Mouse (Mus musculus) CH12.LX (cell line): ENCODE results near the gene Kat7. TPM values are rescaled to one million over a fixed set of nuclear protein-coding genes. Genes with fewer than 3 reads are reported as not detected.

Source experiments
- DNase-seq: peaks from one replicate; pipeline ENCODE4 v3.0.0-alpha.2; 2013; ENCODE audit errors: extremely low read depth
- H3K27ac ChIP-seq: 2 replicates; pipeline ENCODE4 v1.5.1; 2012; ENCODE audit warnings: low read depth, mild to moderate bottlenecking, control low read depth, moderate library complexity; ENCODE audit not compliant: insufficient read depth
- H3K27me3 ChIP-seq: replicated peaks from 2 replicates; pipeline ENCODE3; 2012; ENCODE audit warnings: inconsistent platforms
- H3K36me3 ChIP-seq, 2 experiments: replicated peaks in 1 of 2; 2 replicates each; pipeline versions ENCODE3 to v1.6.1; 2012; ENCODE audit warnings: inconsistent platforms in 1 of 2, low read length in 1 of 2, mild to moderate bottlenecking in 1 of 2, mixed read lengths in 1 of 2, moderate library complexity in 1 of 2; ENCODE audit not compliant: control insufficient read depth in 1 of 2, insufficient read depth in 1 of 2
- H3K4me1 ChIP-seq, 2 experiments: 2 replicates each; pipeline ENCODE4 v1.6.1; 2012; ENCODE audit warnings: inconsistent platforms in 1 of 2, moderate library complexity in 1 of 2; ENCODE audit not compliant: insufficient read depth in 2 of 2, control insufficient read depth in 1 of 2
- H3K4me2 ChIP-seq: 2 replicates; pipeline ENCODE4 v1.6.1; 2012; ENCODE audit warnings: low read depth, mild to moderate bottlenecking, control low read depth; ENCODE audit not compliant: poor library complexity, insufficient read depth, severe bottlenecking
- H3K4me3 ChIP-seq, 3 experiments: fragments of 150-350 bp in 1 of 3; sonication (generic) in 1 of 3; replicated peaks in 1 of 3; 2 replicates each; pipeline versions ENCODE3 to v1.5.1; 2011 to 2012; ENCODE audit warnings: low read depth in 2 of 3, low read length in 2 of 3, mild to moderate bottlenecking in 2 of 3, moderate library complexity in 2 of 3, control low read depth in 1 of 3, improper control_type of control experiment in 1 of 3, inconsistent platforms in 1 of 3, mixed read lengths in 1 of 3; ENCODE audit not compliant: poor library complexity in 1 of 3
- H3K79me2 ChIP-seq: replicated peaks from 2 replicates; pipeline ENCODE4 v1.6.1; 2012; ENCODE audit warnings: mild to moderate bottlenecking, moderate library complexity; ENCODE audit not compliant: control insufficient read depth, poor library complexity, insufficient read depth, severe bottlenecking; ENCODE audit errors: extremely low read depth
- H3K9ac ChIP-seq: 2 replicates; pipeline ENCODE4 v1.6.1; 2012; ENCODE audit warnings: low read depth, mild to moderate bottlenecking, control low read depth, moderate library complexity; ENCODE audit not compliant: insufficient read depth
- H3K9me3 ChIP-seq: replicated peaks from 2 replicates; pipeline ENCODE3; 2012; ENCODE audit warnings: low read length, inconsistent platforms, mixed read lengths
- BHLHE40 ChIP-seq: IDR thresholded peaks from 2 replicates; pipeline ENCODE4 v1.6.1; 2011; ENCODE audit warnings: mild to moderate bottlenecking, low read depth, low read length, improper control_type of control experiment
- CHD1 ChIP-seq: IDR thresholded peaks from 2 replicates; pipeline ENCODE4 v1.6.1; 2012; ENCODE audit warnings: low read depth, low read length, improper control_type of control experiment, inconsistent platforms
- CHD2 ChIP-seq: IDR thresholded peaks from 2 replicates; pipeline ENCODE4 v1.6.1; 2011; ENCODE audit warnings: low read length, improper control_type of control experiment
- CTCF ChIP-seq, 2 experiments: IDR thresholded peaks in 1 of 2; conservative IDR thresholded peaks in 1 of 2; 2 replicates each; pipeline ENCODE4 v1.5.1; 2011 to 2012; ENCODE audit warnings: low read depth in 2 of 2, low read length in 2 of 2, improper control_type of control experiment in 1 of 2, inconsistent platforms in 1 of 2, mild to moderate bottlenecking in 1 of 2, moderate library complexity in 1 of 2
- E2F4 ChIP-seq: IDR thresholded peaks from 2 replicates; pipeline ENCODE4 v1.6.1; 2011; ENCODE audit warnings: low read depth, low read length, improper control_type of control experiment; ENCODE audit not compliant: insufficient replicate concordance
- ELF1 ChIP-seq: IDR thresholded peaks from 2 replicates; pipeline ENCODE4 v1.6.1; 2014; ENCODE audit warnings: low read depth, mild to moderate bottlenecking, inconsistent platforms, low read length, improper control_type of control experiment
- EP300 ChIP-seq: IDR thresholded peaks from 2 replicates; pipeline ENCODE4 v1.6.1; 2011; ENCODE audit warnings: low read length, improper control_type of control experiment
- ETS1 ChIP-seq: conservative IDR thresholded peaks from 2 replicates; pipeline ENCODE4 v1.6.1; 2012; ENCODE audit warnings: low read depth, mild to moderate bottlenecking, inconsistent platforms, low read length, improper control_type of control experiment, moderate library complexity
- GABPA ChIP-seq: IDR thresholded peaks from 2 replicates; pipeline ENCODE4 v1.6.1; 2012; ENCODE audit warnings: low read depth, low read length, improper control_type of control experiment, inconsistent platforms; ENCODE audit not compliant: insufficient replicate concordance
- HCFC1 ChIP-seq: IDR thresholded peaks from 2 replicates; pipeline ENCODE4 v1.6.1; 2012; ENCODE audit warnings: low read depth, mild to moderate bottlenecking, inconsistent platforms, low read length, improper control_type of control experiment
- IRF4 ChIP-seq: IDR thresholded peaks from 2 replicates; pipeline ENCODE4 v1.6.1; 2014; ENCODE audit warnings: low read depth, mild to moderate bottlenecking, inconsistent platforms, low read length, improper control_type of control experiment
- JUN ChIP-seq: IDR thresholded peaks from 2 replicates; pipeline ENCODE4 v1.6.1; 2011; ENCODE audit warnings: low read depth, mild to moderate bottlenecking, low read length, improper control_type of control experiment, moderate library complexity; ENCODE audit not compliant: insufficient read depth
- JUND ChIP-seq: conservative IDR thresholded peaks from 2 replicates; pipeline ENCODE4 v1.6.1; 2011; ENCODE audit warnings: low read depth, low read length, improper control_type of control experiment
- KAT2A ChIP-seq: IDR thresholded peaks from 2 replicates; pipeline ENCODE4 v1.6.1; 2012; ENCODE audit warnings: low read length, improper control_type of control experiment, inconsistent platforms; ENCODE audit not compliant: insufficient replicate concordance
- MAFK ChIP-seq: IDR thresholded peaks from 2 replicates; pipeline ENCODE4 v1.6.1; 2011; ENCODE audit warnings: low read length, improper control_type of control experiment; ENCODE audit not compliant: insufficient replicate concordance
- MAX ChIP-seq: IDR thresholded peaks from 2 replicates; pipeline ENCODE4 v1.6.1; 2011; ENCODE audit warnings: low read length, improper control_type of control experiment
- MAZ ChIP-seq: IDR thresholded peaks from 2 replicates; pipeline ENCODE4 v1.6.1; 2012; ENCODE audit warnings: low read depth, mild to moderate bottlenecking, inconsistent platforms, low read length, improper control_type of control experiment, moderate library complexity
- MEF2A ChIP-seq: IDR thresholded peaks from 2 replicates; pipeline ENCODE4 v1.6.1; 2014; ENCODE audit warnings: low read depth, mild to moderate bottlenecking, inconsistent platforms, low read length, improper control_type of control experiment, borderline replicate concordance
- MXI1 ChIP-seq: IDR thresholded peaks from 2 replicates; pipeline ENCODE4 v1.6.1; 2011; ENCODE audit warnings: mild to moderate bottlenecking, low read depth, low read length, improper control_type of control experiment
- MYC ChIP-seq: IDR thresholded peaks from 2 replicates; pipeline ENCODE4 v1.6.1; 2011; ENCODE audit warnings: low read depth, mild to moderate bottlenecking, improper control_type of control experiment, low read length
- NELFE ChIP-seq: IDR thresholded peaks from 2 replicates; pipeline ENCODE4 v1.6.1; 2011; ENCODE audit warnings: low read depth, low read length, improper control_type of control experiment
- NRF1 ChIP-seq: IDR thresholded peaks from 2 replicates; pipeline ENCODE4 v1.6.1; 2014; ENCODE audit warnings: low read depth, mild to moderate bottlenecking, inconsistent platforms, low read length, improper control_type of control experiment, moderate library complexity
- PAX5 ChIP-seq: IDR thresholded peaks from 2 replicates; pipeline ENCODE4 v1.6.1; 2012; ENCODE audit warnings: low read length, inconsistent platforms, mixed read lengths
- POLR2A ChIP-seq: IDR thresholded peaks from 2 replicates; pipeline ENCODE4 v1.6.1; 2011; ENCODE audit warnings: low read depth, mild to moderate bottlenecking, improper control_type of control experiment, low read length
- POLR2AphosphoS2 ChIP-seq: IDR thresholded peaks from 2 replicates; pipeline ENCODE4 v1.6.1; 2011; ENCODE audit warnings: low read depth, low read length, improper control_type of control experiment
- RAD21 ChIP-seq: IDR thresholded peaks from 2 replicates; pipeline ENCODE4 v1.6.1; 2011; ENCODE audit warnings: low read depth, mild to moderate bottlenecking, low read length, improper control_type of control experiment, moderate library complexity
- RCOR1 ChIP-seq: conservative IDR thresholded peaks from 2 replicates; pipeline ENCODE4 v1.6.1; 2012; ENCODE audit warnings: low read depth, mild to moderate bottlenecking, inconsistent platforms, low read length, improper control_type of control experiment
- SIN3A ChIP-seq: IDR thresholded peaks from 2 replicates; pipeline ENCODE4 v1.6.1; 2012; ENCODE audit warnings: low read length, improper control_type of control experiment, inconsistent platforms
- SMC3 ChIP-seq: IDR thresholded peaks from 2 replicates; pipeline ENCODE4 v1.6.1; 2011; ENCODE audit warnings: low read depth, low read length, improper control_type of control experiment
- TBP ChIP-seq: conservative IDR thresholded peaks from 2 replicates; pipeline ENCODE4 v1.6.1; 2011; ENCODE audit warnings: low read depth, low read length, improper control_type of control experiment
- TCF12 ChIP-seq: IDR thresholded peaks from 2 replicates; pipeline ENCODE4 v1.6.1; 2014; ENCODE audit warnings: low read depth, mild to moderate bottlenecking, inconsistent platforms, low read length, improper control_type of control experiment
- UBTF ChIP-seq: IDR thresholded peaks from 2 replicates; pipeline ENCODE4 v1.6.1; 2012; ENCODE audit warnings: low read depth, mild to moderate bottlenecking, inconsistent platforms, low read length, improper control_type of control experiment, moderate library complexity
- USF1 ChIP-seq: IDR thresholded peaks from 2 replicates; pipeline ENCODE4 v1.6.1; 2014; ENCODE audit warnings: low read depth, mild to moderate bottlenecking, inconsistent platforms, low read length, improper control_type of control experiment
- USF2 ChIP-seq: conservative IDR thresholded peaks from 2 replicates; pipeline ENCODE4 v1.6.1; 2011; ENCODE audit warnings: low read depth, low read length, improper control_type of control experiment
- ZC3H11A ChIP-seq: IDR thresholded peaks from 2 replicates; pipeline ENCODE4 v1.6.1; 2012; ENCODE audit warnings: low read depth, mild to moderate bottlenecking, inconsistent platforms, low read length, improper control_type of control experiment
- ZKSCAN1 ChIP-seq: IDR thresholded peaks from 2 replicates; pipeline ENCODE4 v1.6.1; 2012; ENCODE audit warnings: low read depth, inconsistent platforms, low read length, improper control_type of control experiment, borderline replicate concordance
- ZMIZ1 ChIP-seq: IDR thresholded peaks from 2 replicates; pipeline ENCODE4 v1.6.1; 2012; ENCODE audit warnings: low read depth, mild to moderate bottlenecking, inconsistent platforms, low read length, improper control_type of control experiment
- ZNF384 ChIP-seq: IDR thresholded peaks from 2 replicates; pipeline ENCODE4 v1.6.1; 2012; ENCODE audit warnings: low read depth, low read length, improper control_type of control experiment, inconsistent platforms
- dilution Hi-C: fragments of 300-500 bp; cut with MboI; formaldehyde crosslinking; loops from 2 replicates; pipeline ENCODE4 v1.14.3; 2020; ENCODE audit warnings: low sequenced_read_pairs; ENCODE audit not compliant: extremely low pct_unique_long_range_greater_than_20kb, extremely low pct_ligation_motif_present
- in situ Hi-C: fragments of 300-500 bp; cut with MboI; formaldehyde crosslinking; loops from 3 replicates; pipeline ENCODE4 v1.14.3; 2019; ENCODE audit warnings: low sequenced_read_pairs, low pct_ligation_motif_present, low pct_unique_long_range_greater_than_20kb, mixed read lengths
- polyA plus RNA-seq: library from polyadenylated mRNA; unstranded; fragments of >175 nt; gene quantifications from 2 replicates; pipeline ENCODE4 v1.2.1, GENCODE M21; 2012; ENCODE audit warnings: low read depth; ENCODE audit not compliant: insufficient read length
- total RNA-seq, 2 experiments: library from RNA; depleted of rRNA; stranded (reverse); fragments of 300-350 nt in 1 of 2; fragments of >200 nt in 1 of 2; gene quantifications; 2 replicates each; pipeline ENCODE4 v1.2.3; 2012 to 2014

Gene Kat7
- total and polyA plus RNA-seq, 3 experiments, result 59.5 to 90.2 (median 66.7) TPM

- in situ Hi-C loops, result no loop called here
- Histone ChIP-seq H3K4me1 (peaks cover 7 to 33% of the 10 kb centered on the region in 2 experiments; a peak in 3 of 4 replicates), H3K9me3 (no peaks in the 10 kb centered on the region), H3K9ac (peak overlapping the region; percentile 29; the same call in 1 of the 2 replicates), H3K27ac (no peak overlapping the region), H3K79me2 (no peaks in the 10 kb centered on the region), H3K4me3 (no peak overlapping the region), H3K36me3 (no peaks in the 10 kb centered on the region), H3K4me2 (peak overlapping the region; percentile 91), H3K27me3 (peaks cover 75% of the 10 kb centered on the region)
- no peak for DNase-seq
- dilution Hi-C loops, result no loop called here
- TF ChIP-seq CTCF (conservative IDR thresholded peaks at IDR 0.05 in 1 of 2, IDR thresholded peaks at IDR 0.05 in 1 of 2; ENCODE audit: low read depth in 2 of 2, low read length in 2 of 2) (no peak), TCF12 (0 out of 2 replicates have a peak, but pooled peaks have one; percentile 25), HCFC1 (0 out of 2 replicates have a peak, but pooled peaks have one; percentile 21), MYC (0 out of 2 replicates have a peak, but pooled peaks have one; percentile 35), MAFK (0 out of 2 replicates have a peak, but pooled peaks have one; percentile 6), EP300 (peak; percentile 54; the same call in 1 of the 2 replicates), PAX5 (no peak), BHLHE40 (peak; percentile 85), ETS1 (peak; percentile 33; the same call in 1 of the 2 replicates), GABPA (no peak), NELFE (no peak), UBTF (no peak), ZNF384 (peak; percentile 38; the same call in 1 of the 2 replicates), MAX (no peak), USF1 (no peak), USF2 (no peak), KAT2A (no peak), ZC3H11A (no peak), MXI1 (peak; percentile 50), JUND (no peak), MAZ (no peak; the same call in 1 of the 2 replicates), MEF2A (no peak), NRF1 (no peak), RAD21 (no peak), RCOR1 (no peak), E2F4 (no peak), POLR2A (no peak), SIN3A (peak; percentile 63; the same call in 1 of the 2 replicates), ELF1 (no peak), POLR2AphosphoS2 (no peak), IRF4 (peak; percentile 81), ZMIZ1 (no peak), CHD1 (no peak), CHD2 (no peak), JUN (peak; percentile 44; the same call in 1 of the 2 replicates), SMC3 (0 out of 2 replicates have a peak, but pooled peaks have one; percentile 4), TBP (no peak), ZKSCAN1 (no peak)
Measured at GRCm38 (mm10) chr11:95339471-95340021, 29.5 kb upstream of the Kat7 start.
